Mouse (Mus musculus) ES-E14 (cell line): ENCODE results near the gene Acoxl.

Experiments used
- CHD2 ChIP-seq: IDR thresholded peaks from 2 replicates; pipeline ENCODE4 v1.6.1; 2014; ENCODE audit warnings: mild to moderate bottlenecking, low read depth, low read length, inconsistent platforms
- HCFC1 ChIP-seq: IDR thresholded peaks from 2 replicates; pipeline ENCODE4 v1.6.1; 2012; ENCODE audit warnings: low read length, inconsistent platforms, borderline replicate concordance; ENCODE audit not compliant: insufficient read depth

- no peak for TF ChIP-seq HCFC1
- no peak for TF ChIP-seq CHD2
Measured at GRCm38 (mm10) chr2:128096070-128096469, 257.4 kb downstream of the Acoxl start.
